Mouse (Mus musculus): ENCODE results near the gene Prr5.

- TF ChIP-seq CTCF (IDR thresholded peaks at IDR 0.05; ENCODE audit: low read depth, low read length) (no peak), GATA1 (IDR thresholded peaks at IDR 0.05; ENCODE audit: borderline replicate concordance, low read length) (no peak), GATA2 (IDR thresholded peaks at IDR 0.05; ENCODE audit: borderline replicate concordance, low read depth, low read length) (no peak)
Measured at GRCm38 (mm10) chr15:84705351-84705901, 36.0 kb downstream of the Prr5 start.
